Mouse (Mus musculus): ENCODE data around the gene Kmt2a.
"Not testable (repeated sequence)": the region's sequence is repeated elsewhere in the genome, so short reads cannot be mapped to it uniquely, and the experiment has no call there.

Gene Kmt2a

DNA sequence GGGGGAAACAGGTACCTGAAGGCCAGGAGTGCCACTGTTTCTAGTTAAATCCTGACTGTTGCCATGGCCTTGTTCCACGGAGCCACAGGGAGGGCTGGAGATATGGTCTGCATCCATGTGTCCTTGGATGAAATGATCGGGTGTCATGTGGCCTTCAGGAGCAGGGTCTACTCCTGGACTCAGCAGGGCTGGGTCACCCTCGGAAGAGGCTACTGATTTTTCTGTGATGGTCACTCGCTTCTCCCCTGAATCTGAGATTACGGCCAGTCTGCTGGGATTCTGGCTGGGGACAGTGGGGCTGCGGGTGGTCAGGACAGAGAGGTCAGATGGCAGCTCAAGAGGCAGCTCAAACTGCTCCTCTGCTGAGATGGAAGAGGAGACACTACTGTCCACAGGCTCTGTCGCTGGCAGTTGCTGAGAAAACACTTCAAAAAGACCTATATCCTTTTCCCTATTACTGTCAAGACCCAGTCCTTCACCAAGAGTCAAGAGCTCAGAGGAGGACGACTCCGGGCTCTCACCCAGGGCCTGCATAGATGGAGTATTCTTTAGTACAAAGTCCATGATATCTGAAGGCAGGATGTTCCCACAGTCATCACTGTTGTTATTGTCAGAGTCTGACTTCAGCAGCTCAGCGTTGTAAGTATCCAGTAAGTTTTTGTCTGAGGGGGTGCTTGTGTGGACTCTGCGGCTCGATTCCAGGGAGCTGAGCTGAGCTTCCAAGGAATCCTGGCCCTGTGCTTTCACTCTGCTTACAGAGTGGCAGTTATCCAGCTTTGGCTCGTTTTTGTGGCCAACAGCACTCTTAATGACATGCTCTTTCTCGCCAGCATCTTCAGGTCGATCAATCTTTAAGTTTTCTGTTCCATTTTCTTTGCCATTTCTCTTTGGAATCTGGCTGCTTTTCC is 60.9 kb downstream of the Kmt2a start:
- no peak for DNase-seq (ENCODE audit: low read depth, low spot score)

DNA sequence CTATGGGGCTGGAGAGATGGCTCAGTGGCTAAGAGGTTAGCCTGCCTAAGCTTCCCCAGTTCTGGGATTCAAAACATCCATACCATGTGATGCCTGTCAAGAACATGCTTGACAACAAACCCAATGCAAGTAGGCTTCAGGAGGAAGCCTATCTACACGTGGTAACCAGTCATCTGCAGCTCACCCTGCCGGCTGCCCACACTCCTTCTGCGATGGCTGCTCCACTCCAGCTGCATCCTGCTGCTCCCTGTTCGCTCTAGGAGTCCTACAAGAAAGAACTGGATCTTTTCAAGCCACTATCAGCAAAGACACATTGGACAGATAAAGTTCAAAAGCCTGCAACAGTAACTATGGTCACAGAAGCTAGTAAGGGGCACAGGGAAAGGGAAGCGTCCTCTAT is 63.6 kb downstream of the Kmt2a start:
- DNase-seq (ENCODE audit: low read depth, low spot score), result no peak

DNA sequence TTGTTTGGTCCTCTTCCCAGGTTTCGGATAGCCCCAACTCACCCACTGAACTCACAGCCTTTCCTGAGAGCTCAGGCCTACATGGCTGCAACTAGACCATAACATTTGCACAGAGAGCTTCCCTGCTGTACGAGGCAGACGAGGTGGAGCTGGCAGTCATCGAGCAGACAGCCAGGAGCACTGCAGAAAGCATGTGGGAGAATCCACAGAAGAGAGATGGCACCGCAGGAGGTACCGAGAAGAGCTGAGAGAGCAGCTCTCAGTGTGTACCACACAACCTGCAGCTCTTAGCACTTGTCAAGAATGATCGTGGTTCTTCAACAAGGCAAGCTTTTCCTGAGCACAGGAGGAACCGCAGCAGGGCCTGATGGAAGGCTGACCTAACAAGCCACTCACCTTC is 66.9 kb downstream of the Kmt2a start:
- no peak for DNase-seq (ENCODE audit: low read depth, low spot score)

DNA sequence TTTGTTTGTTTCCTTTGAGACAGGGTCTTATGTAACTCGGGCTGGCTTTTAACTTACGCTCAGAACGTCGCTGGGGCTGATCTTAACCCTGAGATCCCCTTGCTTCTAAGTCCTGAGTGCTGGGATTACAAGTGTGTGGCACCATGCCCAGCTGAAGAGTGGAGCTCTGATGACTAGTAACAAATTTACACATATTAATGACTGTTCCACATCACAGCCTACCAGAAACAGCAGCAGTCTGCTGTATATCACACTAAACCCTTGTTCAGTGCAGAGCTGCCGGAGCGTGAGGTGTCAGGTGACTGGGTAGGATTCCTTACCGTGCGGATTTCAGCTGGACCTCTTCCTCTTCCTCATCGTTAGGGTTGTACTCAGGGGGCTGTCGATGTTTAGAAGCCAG is 70.8 kb downstream of the Kmt2a start:
- no peak for DNase-seq (ENCODE audit: low read depth, low spot score)

DNA sequence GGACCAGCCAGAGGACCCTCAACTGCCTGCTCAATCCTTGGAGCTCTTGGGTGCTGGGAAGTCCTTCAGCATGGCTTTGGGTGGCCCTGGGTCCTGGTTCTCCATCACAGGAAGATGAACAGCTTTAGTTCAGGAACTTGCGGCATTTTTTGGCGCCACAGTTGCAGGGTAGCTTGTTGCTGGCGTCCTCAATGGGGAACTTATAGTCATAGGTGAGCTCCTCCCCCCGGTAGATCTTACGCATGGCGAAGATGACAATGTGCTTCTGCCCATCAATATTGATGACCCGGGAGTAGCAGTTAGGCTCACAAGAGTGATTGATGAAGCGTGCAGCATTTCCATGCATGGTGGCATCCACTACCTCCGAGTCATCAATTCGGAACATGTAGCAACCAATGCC is 73.3 kb downstream of the Kmt2a start:
- DNase-seq (ENCODE audit: low read depth, low spot score), result no peak

DNA sequence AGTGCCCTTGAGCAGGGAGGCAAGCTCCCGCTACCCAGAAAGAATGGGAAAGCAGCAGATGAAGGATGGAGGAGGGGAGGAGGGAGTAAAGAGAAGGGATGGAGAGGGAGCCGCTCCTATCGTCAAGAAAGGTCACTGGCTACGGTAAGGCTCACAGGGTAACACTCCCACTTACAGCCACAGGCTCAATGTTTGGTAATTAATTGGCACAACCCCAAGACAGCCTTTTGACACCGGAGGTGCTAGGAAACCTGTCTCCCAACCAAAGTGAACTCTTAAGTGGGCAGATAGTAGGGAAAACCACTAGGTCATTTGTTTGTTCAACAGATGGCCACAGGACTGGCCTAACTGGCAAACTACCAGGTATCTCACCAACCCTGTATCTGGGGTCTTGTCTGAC is 74.0 kb downstream of the Kmt2a start:
- DNase-seq (ENCODE audit: low read depth, low spot score), result no peak

DNA sequence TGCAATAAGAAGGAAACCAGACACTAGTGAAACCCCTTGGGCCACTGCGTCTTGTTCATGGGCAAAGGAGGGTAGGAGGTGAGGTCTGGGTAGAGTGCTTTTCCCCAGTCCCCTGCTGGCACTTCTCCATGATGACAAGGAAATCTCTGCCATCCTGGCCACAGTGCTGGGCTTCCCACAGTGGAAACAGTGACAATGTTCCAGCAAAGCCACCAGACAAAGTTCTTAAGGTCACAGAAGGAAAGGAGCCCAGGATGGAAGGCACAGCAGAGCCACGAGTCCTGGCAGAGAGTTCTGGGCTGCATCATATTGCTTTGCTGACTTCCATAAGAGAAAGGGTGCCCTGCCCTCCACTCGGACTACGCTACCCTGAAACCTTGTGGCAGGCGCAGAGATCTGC is 75.6 kb downstream of the Kmt2a start:
- no peak for DNase-seq (ENCODE audit: low read depth, low spot score)

DNA sequence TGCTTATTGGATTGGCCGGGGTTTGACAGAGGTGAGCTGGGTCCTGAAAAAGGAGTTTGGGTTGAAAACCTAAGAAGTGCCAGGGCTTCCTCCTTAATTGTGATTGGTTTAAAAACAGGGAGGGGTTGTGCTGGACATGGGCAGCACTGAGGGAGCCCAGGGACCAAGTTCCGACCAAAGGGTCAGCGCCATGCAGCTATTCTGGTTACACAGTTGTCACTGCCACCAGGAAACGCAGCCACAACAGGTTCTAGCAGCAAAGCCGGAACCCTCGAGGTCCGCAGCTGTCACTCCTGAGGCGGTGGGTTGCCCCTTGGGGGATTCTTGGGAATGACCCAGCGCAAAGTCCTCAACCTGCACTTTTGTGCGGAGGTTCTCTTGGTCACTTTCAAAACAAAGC is 76.4 kb downstream of the Kmt2a start:
- DNase-seq (ENCODE audit: low read depth, low spot score), result no peak

DNA sequence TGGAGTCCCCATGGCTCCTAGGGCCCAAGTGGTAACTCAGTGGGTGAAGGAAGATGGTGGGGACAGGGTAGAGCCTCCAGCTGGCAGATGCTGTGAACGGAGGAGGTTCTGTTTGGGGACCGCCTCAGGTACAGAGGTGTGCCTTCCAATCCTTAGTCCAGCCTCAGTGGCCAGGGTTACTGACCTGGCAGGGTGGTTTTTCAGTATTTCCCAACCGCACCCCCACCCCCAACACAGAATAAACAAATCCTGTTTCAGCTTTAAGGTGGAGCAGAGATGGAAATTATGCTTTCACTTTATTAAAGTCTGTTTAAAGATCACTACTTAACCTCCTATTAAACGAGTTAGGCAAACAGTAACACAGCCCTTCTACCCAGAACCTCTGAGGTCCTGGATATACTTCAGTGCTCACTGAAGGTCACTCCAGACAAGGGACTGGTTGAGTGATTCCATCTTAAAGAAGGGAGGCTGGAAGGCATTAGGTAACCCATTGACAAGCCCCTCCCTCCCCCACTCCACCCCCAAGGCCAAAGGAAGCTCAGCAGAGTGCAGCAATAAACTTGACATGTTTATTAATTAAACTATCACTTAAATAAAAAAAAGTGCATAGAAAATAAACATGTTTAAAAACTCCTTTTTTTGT is 78.2 kb downstream of the Kmt2a start, which contains the start of gene Ttc36:
Gene Ttc36, minus strand, starts transcription at position 265 of the 643 bp plus-strand sequence.
- no peak for DNase-seq (ENCODE audit: low read depth, low spot score)

DNA sequence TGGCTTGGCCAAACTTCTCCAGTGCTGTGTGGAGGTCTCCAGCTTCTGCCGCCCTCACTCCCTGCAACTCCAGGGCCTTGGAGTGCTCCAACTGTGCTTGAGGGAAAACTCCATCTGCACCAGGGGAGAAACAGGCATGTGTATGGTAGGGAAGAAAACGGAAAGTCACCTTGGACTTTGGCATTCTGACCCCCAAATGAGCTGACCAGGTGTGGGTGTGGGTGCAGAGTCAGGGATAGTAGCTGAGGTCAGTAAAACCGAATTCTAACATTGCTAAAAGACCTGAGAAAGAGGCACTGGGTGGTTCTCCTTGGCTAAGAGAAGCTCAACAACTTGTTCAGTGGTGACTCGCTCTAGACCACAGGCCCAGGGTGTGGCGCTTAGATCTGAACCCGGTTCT is 79.4 kb downstream of the Kmt2a start:
- no peak for DNase-seq (ENCODE audit: low read depth, low spot score)

DNA sequence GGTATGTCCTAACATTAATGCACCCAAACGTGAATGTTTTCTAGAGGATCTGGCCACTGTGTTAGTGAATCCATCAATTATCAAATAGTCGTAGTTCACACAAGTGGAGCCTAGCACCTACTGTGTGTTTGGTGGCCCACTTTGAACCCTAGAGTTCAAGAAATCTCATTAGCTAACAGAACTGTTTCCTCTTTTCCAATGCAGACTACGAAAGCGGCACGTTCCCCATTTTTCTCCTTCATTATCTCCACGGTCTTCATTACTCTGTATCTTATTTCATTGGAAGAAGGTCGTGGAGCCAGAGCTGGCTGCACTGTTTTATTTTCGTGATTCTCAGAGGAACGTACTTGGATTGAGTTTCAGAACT is 81.2 kb downstream of the Kmt2a start:
- DNase-seq (ENCODE audit: low read depth, low spot score), result no peak

DNA sequence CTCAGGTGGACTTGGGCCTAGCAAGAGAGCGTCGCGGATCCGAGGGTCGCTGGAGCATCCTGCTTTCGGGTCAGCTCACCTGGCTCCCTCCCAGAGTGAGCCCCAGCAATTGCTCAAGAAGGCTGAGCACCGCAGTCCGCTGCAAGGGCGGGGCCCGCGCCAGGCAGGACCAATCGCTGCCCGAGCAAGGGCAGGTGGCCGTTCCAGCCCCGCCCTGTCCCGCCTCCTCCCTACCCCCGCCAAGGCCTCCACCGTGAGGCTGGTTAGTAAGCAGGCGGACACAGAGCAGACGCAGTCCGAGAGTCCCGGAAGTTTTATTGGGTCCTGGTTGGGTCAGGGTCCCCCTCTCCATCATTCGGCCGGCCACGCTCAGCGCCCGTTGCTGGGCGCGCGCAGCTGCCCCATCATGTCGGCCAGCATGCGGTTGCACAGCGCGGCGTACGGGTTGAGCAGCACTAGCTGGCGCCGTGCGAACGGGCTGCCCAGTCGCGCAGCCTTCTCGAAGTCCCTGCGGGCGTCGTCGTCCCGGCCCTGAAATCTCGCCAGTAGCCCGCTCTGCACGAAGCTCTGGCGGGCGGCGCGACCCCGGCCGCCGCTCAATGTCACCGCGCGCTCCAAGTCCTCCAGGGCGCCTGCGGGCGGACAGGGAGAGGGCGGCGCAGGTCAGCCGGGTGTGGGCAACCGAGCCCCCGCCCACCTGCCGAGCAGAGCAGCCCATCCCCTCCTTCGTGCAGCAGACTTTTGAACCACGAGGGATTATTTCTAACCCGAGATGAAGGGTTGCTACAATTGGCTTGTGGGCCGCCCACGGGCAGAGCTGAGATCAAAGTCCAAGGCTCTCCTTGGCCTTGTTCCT is 81.8 kb downstream of the Kmt2a start, which contains the start of gene Tmem25:
Gene Tmem25, minus strand, starts transcription at position 206 of the 856 bp plus-strand sequence.
- peak; percentile 47 for DNase-seq (ENCODE audit: low read depth, low spot score)

DNA sequence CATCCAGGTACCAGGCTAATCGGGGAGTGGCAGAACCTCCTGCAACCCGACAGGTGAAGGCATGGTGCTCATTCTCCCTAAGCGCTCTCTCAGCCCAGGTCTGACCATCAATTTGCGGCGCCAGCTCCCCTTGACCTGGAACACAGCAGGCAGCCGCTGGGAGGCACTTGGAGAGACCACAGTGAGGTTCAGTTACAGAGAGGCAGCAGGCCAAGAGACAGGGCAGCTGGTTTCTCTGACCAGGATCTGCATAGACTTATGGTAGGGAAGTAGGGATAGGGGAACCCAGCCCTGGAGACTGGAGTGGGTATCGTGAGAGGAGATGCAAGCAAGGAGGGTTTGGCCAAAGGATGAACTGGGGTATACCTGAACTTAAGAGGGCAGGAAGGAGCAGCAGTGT is 82.8 kb downstream of the Kmt2a start:
- DNase-seq (ENCODE audit: low read depth, low spot score), result no peak

DNA sequence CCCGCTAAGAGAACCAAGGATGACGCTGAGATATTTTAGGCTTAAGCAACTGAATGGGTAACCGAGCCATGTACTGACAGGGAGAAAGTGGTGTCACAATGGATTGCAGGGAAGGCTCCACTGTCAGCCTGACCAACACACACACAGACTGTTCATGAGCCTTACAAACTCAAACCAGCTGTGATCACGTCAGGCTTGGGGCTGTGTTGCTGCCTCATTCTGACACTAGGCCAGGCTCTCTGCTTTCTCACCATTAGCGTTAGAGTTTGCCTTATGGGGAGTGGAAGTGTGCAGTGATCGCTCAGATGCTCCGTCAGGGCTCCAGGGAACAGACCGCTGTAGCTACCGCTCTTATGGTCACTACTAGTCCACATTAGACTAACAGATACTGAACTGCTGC is 88.3 kb downstream of the Kmt2a start:
- no peak for DNase-seq (ENCODE audit: low read depth, low spot score)

DNA sequence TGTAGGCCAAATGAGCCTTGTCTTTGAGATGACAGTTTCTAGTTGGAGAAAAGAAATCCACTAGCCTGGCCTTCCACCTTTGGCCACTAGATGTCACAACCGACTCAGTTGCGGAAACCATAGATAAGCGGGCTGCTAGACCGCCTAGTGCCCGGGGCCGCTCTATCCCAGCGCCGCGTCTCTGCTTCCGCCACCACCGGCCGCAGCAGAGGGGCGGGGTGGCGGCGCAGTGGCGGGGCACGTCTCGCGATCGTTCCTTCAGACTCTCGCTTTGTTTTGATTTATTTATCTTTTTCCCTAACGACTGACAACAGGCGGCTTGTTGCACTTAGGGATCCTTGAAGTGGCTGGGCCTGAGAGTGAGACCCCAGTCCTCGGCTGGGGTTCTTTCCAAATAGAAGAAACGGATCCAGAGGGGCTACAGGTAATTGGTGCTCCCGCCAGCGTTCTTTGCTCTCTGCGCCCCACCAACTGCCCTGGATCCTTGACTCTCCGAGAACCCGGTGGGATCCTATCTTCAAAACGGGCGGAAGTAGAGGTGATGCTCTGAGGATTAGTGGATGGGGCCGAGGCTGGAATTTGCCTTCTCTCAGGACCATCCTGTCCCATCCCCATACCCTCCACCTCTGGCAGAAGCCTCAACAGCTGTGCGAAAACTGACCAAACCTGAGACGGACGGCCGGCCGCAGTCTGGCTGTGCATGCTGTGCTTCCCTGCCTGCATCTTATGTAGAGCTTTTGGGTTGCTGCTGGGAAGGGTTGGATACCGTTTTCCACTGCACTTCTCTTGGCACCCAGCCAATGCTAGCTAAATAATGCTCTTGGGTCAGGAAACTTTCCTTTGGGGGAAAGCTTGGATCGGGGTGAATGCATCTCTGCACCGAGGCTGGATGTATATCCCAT is 108.1 kb downstream of the Kmt2a start:
- DNase-seq (ENCODE audit: low read depth, low spot score), result peak; percentile 92

DNA sequence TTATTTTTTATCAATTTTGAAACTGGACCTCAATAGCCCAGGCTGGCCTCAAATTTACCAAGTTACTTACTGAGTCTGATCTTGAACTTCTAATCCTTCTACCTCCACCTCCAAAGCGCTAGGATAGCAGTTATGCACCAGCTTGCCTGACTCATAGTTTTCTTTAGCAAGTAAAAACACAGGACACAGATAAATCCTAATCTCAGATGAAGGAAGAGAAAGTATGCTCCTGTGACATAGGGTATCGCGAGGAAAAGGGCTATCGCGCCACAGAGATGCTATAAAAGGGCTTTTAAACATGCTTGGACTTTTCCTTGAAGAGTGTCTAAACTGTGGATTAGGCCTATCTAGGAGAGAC is 108.7 kb downstream of the Kmt2a start:
- DNase-seq (ENCODE audit: low read depth, low spot score), result no peak

DNA sequence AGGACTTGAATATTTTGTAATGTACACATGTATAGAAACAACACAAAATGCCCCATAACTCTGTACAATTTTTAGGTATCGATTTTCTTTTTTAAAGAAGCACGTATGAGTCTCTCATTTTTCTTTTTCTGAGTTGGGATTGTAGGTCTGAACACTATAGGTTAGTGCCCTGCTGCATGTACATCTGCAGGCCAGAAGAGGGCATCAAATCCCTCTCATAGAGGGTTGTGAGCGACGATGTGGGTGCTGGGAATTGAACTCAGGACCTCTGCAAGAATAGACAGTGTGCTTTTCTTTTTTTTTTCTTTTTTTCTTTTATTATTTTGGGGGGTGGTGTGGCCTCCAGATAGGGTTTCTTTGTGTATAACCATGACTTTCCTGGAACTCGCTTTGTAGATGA is 109.7 kb downstream of the Kmt2a start:
- DNase-seq (ENCODE audit: low read depth, low spot score), result no peak

DNA sequence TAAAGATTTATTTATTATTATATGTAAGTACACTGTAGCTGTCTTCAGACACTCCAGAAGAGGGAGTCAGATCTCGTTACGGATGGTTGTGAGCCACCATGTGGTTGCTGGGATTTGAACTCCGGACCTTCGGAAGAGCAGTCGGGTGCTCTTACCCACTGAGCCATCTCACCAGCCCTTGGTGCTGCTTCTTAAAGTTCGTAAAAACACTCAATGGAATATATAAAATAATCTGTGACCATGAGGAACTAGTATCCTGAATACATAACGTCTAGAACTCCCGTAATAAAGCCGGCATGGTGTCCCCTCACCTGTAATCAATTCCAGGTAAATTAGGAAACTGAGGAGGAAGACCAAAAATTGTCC is 113.1 kb downstream of the Kmt2a start:
- DNase-seq (ENCODE audit: low read depth, low spot score), result not testable (repeated sequence)

DNA sequence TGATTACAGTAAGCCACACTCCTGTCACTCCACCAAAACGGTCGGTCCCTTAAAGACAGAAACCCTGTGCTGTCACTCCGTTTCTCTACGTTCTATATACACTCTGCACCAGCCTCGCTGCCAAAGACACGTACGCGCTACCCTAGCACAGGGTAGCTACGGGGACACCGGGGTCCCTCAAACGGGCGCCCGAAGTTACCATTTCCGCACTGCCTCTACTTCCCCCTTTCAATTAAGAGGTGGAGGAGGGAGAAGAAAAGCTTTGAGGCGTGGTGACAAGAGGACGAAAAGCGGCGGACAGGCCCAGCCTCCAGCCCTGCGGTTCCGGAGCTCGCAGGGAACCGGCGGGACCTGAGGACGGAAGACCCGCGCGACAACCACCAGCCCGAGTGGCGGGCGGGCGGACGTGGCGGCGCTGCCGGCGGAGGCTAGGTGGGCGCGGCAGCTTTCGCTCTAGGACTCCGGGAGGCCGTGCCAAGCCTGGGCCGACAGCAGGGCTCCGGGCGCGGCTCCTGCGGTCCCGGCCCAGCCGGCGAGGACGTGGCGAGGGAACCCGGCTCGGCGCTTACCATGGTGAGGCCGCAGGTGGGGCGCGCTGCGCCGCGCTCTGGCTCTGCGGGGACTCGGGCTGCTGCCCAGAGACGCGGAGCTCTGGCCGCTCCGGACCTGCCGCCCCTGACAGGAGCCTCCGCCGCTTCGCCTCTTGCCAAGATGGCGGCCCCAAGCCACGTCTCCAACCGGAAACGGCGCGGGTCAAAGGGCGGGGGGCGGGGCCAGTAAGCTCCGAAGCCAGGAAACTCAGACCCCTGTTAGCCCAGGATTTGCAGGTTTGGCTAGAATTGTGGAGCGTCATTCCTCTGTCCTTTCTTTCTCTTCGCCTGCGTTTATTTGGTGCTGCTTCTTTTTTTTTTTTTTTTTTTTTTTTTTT is 113.7 kb downstream of the Kmt2a start, which contains the start of the genes Arcn1 and Ift46:
Gene Arcn1, minus strand, starts transcription at position 745 of the 928 bp plus-strand sequence.
Gene Ift46, plus strand, starts transcription at position 808 of the 928 bp plus-strand sequence.
- peak; percentile 80 for DNase-seq (ENCODE audit: low read depth, low spot score)

DNA sequence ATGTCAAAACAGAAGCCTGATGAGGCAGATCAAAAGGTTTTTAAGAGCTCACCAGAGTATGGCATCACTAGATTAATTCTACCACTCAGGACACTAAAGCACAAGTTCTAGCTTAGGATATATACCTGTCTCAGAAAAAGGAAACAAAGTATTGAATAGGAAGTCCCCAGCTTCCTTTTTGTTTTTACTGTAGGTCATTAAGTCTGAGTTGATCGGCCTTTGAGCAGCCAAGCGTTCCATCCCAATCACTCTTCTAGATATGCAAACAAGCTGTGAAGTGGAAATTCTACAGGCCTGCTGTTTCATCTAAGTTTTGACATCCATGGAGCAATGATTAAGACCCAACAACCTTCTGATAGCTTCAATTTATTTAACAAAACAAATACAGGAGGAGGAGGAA is 120.2 kb downstream of the Kmt2a start:
- no peak for DNase-seq (ENCODE audit: low read depth, low spot score)
